Mouse (Mus musculus) gonadal fat pad, adult 2 months (tissue): ENCODE measurements around the gene Olfr749. TPM values are rescaled to one million over a fixed set of nuclear protein-coding genes. Genes with fewer than 3 reads are reported as not detected.
"Not testable (repeated sequence)": the region's sequence is repeated elsewhere in the genome, so short reads cannot be mapped to it uniquely, and the experiment has no call there.

Source experiments
- DNase-seq: peaks from one replicate; pipeline ENCODE4 v3.0.0-alpha.2; 2012; ENCODE audit warnings: low read depth
- polyA plus RNA-seq: library from polyadenylated mRNA; depleted of rRNA; stranded (reverse); fragments of >200 nt; gene quantifications from 2 replicates; pipeline ENCODE4 v1.2.3, GENCODE M21; 2012; rRNA removed

The Olfr749 gene
- not detected in 2 replicates for polyA plus RNA-seq

DNA sequence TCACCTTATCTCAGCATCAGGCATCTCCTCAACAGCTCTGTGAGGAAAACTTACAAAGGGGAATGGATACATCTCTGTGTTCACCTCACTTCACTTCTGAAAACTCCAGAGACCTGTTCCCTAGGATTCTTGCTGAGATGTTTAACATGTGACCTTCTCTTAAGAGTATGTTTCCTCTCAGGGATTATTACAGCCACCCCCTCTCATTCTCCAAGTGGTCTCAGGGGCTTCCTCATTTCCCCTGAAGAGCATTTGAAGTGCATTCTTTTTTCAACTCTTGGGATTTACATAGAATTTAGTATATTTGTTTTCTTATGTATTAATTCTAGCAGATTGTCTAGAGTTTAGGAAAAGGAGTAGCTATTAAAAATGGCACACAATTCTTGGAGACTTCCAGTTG lies at the start of gene Olfr749:
Gene Olfr749, minus strand, starts transcription at position 101 of the 400 bp plus-strand sequence.
- no peak for DNase-seq

DNA sequence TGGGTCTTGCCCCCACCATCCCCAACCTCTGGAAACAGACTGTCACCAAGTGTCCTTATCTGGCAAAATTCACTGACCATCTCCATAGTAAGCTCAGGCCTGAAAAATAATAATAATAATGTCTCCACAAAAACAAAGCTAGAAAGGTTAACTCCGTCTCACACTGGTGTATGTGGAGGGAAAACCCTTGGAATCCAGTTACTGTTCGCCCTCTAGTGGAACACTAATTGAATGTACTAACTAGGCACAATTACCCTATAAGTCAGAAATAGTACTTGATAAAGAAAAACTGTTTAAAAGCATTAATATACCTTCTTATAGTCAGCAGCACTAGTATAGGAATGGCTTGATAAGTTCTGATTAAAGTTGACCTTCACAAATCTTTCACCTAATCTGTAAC lies 43.3 kb upstream of the Olfr749 start:
- DNase-seq, result no peak

DNA sequence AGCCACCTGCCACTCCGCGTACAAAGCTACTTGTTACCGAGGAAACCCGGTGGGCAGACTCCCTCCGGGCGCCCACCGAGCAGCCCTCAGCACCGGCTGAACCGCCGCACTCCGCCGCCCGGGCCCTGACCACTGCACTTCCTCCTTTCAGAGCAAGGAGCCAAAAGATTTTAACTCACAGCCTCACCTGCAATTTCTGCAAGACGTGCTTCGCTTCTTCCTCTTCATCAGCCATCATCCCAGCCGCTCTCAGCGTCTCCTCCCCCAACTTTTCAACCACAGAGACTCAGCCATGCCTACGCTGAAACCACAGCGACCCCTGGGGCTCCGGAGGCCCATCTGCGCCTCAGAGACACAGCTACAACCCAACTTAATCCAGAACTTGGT lies 40.4 kb upstream of the Olfr749 start, which contains the start of gene Ttc5:
Gene Ttc5, minus strand, starts transcription at position 269 of the 387 bp plus-strand sequence.
- DNase-seq, result no peak

DNA sequence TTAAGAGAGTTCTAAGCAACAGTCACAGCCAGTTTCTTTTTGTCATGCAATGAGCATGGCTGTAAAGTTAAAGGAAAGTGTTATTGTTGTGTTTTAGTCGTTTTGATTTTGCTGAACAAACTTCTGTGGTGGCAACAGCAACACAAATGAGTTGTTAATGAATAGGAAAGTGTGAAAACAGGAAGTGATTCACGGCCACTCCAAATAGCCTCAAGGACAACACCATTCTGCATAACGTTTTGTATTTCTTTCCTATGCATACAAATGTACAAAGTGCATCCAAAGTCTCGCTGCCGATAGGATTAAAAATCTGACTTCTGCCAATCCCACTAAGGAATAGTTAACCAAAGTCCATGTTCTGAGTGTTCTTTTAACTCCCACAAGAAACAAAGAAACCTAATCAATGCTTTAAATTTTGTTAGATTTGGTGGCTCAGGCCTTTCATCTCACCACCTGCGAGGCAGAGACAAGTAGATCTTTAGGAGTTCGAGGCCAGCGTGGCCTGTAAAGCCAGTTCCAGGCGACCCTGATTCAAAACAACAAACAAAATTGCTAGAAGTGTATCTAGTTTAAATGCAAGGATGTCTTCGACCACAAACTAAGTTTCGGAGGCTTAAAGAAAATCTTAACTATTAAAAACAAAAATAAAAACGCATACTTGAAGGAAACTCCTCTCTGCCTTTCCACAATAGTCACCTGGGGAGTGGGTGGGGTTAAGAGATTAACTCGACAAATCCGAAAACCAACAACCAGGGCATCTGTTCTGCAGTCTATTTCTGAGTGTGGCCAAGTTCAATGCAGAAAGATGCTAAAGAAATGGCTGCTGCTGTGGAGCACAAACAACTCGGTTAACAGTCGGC lies 39.7 kb upstream of the Olfr749 start:
- DNase-seq, result no peak

DNA sequence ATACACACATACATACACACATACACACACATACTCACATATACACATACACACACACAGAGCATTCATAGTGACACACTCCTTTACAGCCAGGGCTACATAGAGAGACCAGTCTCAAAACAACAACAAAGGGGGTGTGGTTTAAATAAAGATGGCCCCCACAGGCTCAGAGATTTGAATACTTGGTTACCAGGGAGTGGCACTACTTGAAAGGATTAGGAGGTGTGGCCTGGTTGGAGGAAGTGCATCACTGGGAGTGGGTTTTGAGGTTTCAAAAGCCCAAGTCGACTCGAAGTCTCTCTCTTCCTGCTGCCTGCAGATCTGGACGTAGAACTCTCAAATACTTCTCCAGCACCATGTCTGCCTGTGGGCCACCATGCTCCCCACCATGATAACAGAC lies 37.3 kb upstream of the Olfr749 start:
- no peak for DNase-seq

DNA sequence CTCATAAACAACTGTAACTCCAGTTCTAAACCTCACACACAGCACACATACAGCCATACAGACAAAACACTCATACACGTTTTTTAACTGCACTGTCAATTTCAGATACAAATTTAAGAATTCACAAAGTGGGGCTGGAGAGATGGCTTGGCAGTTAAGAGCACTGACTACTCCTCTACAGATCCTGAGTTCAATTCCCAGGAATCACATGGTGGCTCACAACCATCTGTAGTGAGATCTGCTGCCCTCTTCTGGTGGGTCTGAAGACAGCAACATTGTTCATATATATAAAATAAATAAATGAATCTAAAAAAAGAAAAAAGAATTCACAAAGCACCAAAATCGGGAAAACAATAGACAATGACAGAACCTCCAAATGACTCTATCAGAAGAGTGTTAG lies 26.4 kb upstream of the Olfr749 start:
- no peak for DNase-seq

DNA sequence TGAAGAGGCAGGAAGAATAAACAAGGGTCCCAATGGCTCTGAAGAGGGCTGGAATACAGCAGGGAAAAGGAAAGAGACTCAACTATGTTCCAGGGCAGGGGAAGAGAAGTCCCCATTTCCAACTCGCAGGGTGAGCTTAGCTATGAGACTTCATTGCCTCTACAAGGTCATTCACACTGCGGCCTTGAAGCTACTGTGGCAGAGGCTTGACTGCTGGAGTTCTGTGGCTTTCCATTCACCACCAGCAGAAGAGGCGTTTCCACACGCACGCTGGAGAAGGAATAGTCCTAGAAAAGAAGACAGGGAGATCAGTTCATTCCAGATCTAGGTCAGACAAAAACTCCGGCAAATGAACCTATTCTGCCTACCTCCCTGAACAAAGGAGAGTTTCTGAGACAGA lies 20.8 kb upstream of the Olfr749 start:
- DNase-seq, result no peak

DNA sequence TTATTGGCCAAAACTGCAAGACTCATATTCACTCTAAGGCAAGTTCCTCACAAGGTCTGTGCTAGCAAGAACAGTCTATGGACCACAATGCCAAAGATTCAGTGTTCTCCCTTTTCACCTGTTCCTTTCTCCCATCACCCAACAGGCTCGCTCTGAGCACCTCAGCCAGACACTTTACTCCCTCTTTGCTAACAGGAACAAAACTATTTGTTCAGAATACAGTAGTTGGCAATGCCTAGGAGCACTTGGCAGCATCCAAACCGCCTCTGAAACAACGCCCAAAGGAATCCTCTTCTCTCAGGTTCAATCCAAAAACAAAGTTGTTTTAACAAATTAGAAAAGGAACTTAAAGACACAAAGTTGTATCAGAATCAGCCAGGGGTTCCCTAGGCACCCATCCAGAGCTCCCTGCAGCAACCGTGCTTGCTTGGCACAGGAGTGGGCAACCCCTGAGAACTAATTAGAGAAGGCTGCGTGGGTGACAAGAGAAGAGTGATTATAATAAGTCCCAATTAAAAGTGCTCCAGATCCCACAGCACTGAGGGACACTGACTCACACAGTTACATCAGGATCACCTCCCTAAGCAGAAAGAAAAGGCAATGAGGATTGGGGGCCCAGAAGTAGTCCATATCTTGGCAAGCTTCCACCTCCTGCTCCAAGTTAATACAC lies 13.7 kb upstream of the Olfr749 start:
- no peak for DNase-seq

DNA sequence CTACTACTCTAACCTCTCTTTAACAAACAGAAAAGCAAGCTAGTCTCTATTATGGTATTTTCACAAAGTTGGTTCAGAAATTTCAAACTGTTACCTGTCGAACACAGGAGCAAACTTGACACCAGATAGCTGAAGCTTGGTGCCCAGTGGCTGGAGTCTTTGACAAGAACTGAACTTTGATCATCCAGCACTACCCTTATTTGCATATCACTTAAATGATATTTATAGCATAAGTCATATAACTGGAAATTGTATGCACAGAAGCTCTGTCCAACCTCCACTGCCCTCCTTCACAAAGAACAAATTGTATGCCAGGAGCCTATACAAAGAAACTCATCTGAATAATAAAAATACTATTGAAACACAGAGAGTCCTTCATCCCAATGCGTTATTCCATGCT lies 3.3 kb downstream of the Olfr749 start:
- no peak for DNase-seq

DNA sequence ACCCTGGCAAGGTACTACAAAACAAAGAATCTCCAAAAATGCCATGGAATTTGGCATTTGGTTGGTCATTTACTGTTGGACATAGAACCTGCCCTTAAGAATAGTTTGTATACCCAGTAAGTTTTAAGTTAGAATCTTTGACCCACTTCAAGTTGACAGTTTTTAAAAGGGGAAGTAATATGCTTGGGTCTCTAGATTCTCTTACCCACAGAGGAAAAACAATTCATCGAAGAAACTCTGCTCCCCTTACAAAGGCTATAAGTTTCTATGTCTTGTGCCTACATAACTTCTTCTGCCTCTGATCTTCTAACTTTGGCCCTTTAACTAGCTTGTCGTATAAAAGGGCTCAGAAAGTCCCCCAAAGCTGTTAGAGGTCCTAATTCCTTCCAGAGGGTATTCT lies 4.6 kb downstream of the Olfr749 start:
- DNase-seq, result no peak

DNA sequence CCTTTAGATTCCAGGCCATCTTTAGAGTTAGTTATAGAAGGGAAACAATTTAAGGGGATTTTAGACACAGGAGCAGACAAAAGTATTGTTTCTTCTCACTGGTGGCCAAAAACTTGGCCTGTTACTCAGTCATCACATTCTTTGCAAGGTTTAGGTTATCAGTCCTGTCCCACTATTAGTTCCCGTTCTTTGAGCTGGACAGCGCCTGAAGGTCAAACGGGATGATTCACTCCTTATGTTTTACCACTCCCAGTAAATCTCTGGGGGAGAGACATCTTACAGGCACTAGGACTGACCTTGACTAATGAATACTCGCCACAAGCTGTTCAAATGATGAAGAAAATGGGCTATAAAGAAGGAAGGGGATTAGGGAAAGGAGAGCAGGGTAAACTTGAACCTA lies 22.5 kb downstream of the Olfr749 start:
- DNase-seq, result not testable (repeated sequence)

DNA sequence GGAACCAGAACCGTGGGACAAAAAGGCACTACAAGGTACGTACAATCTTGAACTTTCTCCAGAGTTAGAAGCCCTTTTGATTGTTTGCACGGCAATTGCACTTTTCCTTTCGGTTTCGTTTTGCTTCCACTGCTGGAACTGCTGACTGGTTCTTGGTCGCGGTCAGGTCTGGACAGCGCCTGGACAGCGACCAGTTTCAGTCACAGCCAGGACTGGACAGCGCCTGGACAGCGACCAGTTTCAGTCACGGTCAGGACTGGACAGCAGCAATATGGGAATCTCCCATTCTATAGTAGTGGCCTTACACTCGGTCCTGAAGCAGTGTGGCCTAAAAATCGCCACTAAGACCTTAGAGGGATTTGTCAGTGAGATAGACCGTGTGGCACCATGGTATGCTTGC lies 25.0 kb downstream of the Olfr749 start:
- DNase-seq, result not testable (repeated sequence)

DNA sequence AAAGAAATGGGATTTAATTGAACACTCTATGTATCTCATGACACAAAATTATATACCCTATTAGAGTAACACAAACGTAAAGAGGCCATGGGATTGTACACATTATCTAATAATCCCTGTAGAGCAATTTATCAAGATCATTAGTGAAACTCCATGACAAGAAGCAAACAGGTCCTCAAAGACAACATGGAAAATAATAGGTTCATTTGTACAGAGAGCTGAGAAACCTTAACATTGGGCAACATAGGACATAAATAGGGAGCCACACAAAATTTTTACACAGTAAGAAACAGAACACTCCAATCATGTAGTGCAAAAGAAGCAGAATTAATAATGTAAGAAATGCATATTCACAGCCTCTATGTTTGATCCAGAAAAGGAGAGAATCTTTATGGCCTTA lies 37.8 kb downstream of the Olfr749 start, which contains the start of gene Olfr748:
Gene Olfr748, plus strand, starts transcription at position 301 of the 400 bp plus-strand sequence.
- no peak for DNase-seq

DNA sequence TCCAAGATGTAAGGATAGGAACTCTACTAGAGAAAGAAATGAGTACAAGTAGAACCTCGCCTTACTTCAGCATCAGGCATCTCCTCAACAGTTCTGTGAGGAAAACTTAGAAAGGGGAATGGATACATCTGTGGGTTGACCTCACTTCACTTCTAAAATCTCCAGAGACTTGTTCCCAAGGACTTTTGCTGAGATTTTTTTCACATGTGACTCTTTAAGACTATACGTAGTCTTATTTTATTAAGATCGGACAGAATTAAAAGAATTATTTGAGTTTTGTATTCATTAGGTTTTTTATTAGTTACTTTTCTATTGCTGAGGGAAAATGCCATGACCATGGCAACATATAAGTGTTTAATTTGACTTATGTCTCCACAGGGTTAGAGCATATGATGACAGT lies 51.8 kb downstream of the Olfr749 start, which contains the start of gene Olfr747:
Gene Olfr747, minus strand, starts transcription at position 101 of the 400 bp plus-strand sequence.
- no peak for DNase-seq

Other genes starting within 250 kb of the Olfr749 start
- not detected in 2 replicates for gene Olfr742, start 241.5 kb downstream of the Olfr749 start, polyA plus RNA-seq
- gene Olfr743, start 223.3 kb downstream of the Olfr749 start, polyA plus RNA-seq, result not detected in 2 replicates
- not detected in 2 replicates for gene Olfr744, start 130.2 kb downstream of the Olfr749 start, polyA plus RNA-seq
- not detected in 2 replicates for gene Olfr745, start 105.7 kb downstream of the Olfr749 start, polyA plus RNA-seq
- gene Olfr746, start 98.0 kb downstream of the Olfr749 start, polyA plus RNA-seq, result not detected in 2 replicates
- gene Olfr747, start 51.9 kb downstream of the Olfr749 start, polyA plus RNA-seq, result not detected in 2 replicates
- not detected in 2 replicates for gene Olfr748, start 37.7 kb downstream of the Olfr749 start, polyA plus RNA-seq
- gene Ttc5, start 40.4 kb upstream of the Olfr749 start, polyA plus RNA-seq, result 31.9 and 32.5 TPM in 2 replicates
- 0.07 TPM in 1 of 2 replicates, not detected in the other for gene Ccnb1ip1, start 62.6 kb upstream of the Olfr749 start, polyA plus RNA-seq
- 27.1 and 33.3 TPM in 2 replicates for gene Parp2, start 62.7 kb upstream of the Olfr749 start, polyA plus RNA-seq
- 29.1 and 43.4 TPM in 2 replicates for gene Tep1, start 125.5 kb upstream of the Olfr749 start, polyA plus RNA-seq
- gene Klhl33, start 152.4 kb upstream of the Olfr749 start, polyA plus RNA-seq, result 2.1 and 2.2 TPM in 2 replicates
- gene Osgep, start 179.8 kb upstream of the Olfr749 start, polyA plus RNA-seq, result 88.0 and 102 TPM in 2 replicates
- 53.7 and 58.3 TPM in 2 replicates for gene Apex1, start 179.9 kb upstream of the Olfr749 start, polyA plus RNA-seq
- 94.6 and 111 TPM in 2 replicates for gene Pip4p1, start 185.8 kb upstream of the Olfr749 start, polyA plus RNA-seq
- 73.0 and 74.1 TPM in 2 replicates for gene Pnp, start 186.0 kb upstream of the Olfr749 start, polyA plus RNA-seq
- 59.5 and 96.5 TPM in 2 replicates for gene Gm49342, start 199.4 kb upstream of the Olfr749 start, polyA plus RNA-seq
- 5.4 and 6.8 TPM in 2 replicates for gene Pnp2, start 210.9 kb upstream of the Olfr749 start, polyA plus RNA-seq